Mouse (Mus musculus): ENCODE results near the gene Clcc1. TPM values are rescaled to one million over a fixed set of nuclear protein-coding genes. Genes with fewer than 3 reads are reported as not detected.
"Not testable (repeated sequence)": the region's sequence is repeated elsewhere in the genome, so short reads cannot be mapped to it uniquely, and the experiment has no call there.

Gene Clcc1
- total RNA-seq (2014; rRNA removed) = 43.9 and 84.0 TPM in 2 replicates
- 47.5 and 48.8 TPM in 2 replicates for polyA plus RNA-seq (2015; fragmentation: Nextera tagmentation; extraction: Ambion mirVana)

DNA sequence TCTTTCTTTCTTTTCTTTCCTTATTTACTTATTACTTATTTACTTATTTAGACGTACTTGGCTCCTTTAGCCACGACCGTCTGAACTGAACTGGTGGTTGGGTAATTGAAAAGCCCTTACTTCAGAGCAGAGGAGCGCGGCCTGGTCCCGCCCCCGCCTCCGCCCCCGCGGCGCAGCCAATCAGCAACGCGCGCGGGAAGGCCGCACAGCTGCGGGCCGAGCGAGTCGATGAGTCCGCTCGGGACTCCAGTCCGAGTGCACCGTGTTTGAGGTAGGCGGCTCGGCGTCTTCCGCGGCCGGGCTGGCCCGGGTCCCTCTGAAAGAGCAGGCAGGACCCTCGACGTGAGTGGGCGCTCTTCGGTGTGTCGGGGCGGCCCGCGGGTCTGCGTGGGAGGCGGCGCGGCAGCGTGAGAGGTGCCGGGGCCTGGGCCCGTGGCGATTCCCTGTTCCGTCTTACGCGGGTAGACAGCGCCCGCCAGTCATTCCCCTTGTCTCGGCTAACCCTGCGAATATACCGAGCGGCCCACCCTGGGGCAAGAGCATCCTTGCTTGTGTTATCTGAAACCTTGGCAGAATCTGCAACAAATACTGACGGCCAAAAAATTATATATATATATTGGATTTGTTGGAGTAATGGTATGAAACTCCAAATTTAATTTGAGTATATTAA, at the start of gene Clcc1:
Clcc1 (plus strand) TSS at position 204 of the 670 bp plus-strand sequence.
- DNase-seq (peak; percentile 95), ATAC-seq (peak; percentile 99)
- Histone ChIP-seq H3K9me3 (ENCODE audit: low read length) (no peaks in the 10 kb centered on the region), H3K9ac (peak within 1 kb of the TSS; percentile 82), H3K36me3 (ENCODE audit: insufficient read depth) (no peaks in the 10 kb centered on the region), H3K4me3 (ENCODE audit: low read depth, low read length) (peak within 1 kb of the TSS; percentile 66), H3K27ac (ENCODE audit: low read depth, low read length) (peak within 1 kb of the TSS; percentile 87), H3K4me2 (ENCODE audit: low read depth) (peak within 1 kb of the TSS; percentile 55), H3K27me3 (ENCODE audit: insufficient read depth, low read length) (no peaks in the 10 kb centered on the region), H3K4me1 (ENCODE audit: insufficient read depth) (peaks cover 7% of the 10 kb centered on the region; the same call in 1 of the 2 replicates)
- TF ChIP-seq CTCF (IDR thresholded peaks at IDR 0.05; ENCODE audit: low read depth) = 0 out of 2 replicates have a peak, but pooled peaks have one; percentile 15
- WGBS = under 1% methylated on average over 57 of the region's 57 CpGs

GRCm38 (mm10) chr3:108608906-108609305, 44.8 kb upstream of the Clcc1 start:
- no peak overlapping the region for H3K4me3 ChIP-seq (ENCODE audit: low read depth, low read length)
- H3K27ac ChIP-seq (ENCODE audit: low read depth, low read length) = no peak overlapping the region
- no peaks in the 10 kb centered on the region for H3K27me3 ChIP-seq (ENCODE audit: insufficient read depth, low read length)
- ATAC-seq = no peak
- WGBS = 60% methylated on average over 3 of the region's 3 CpGs
- H3K9me3 ChIP-seq (ENCODE audit: low read length) = no peaks in the 10 kb centered on the region
- H3K4me2 ChIP-seq (ENCODE audit: low read depth) = no peak overlapping the region
- peaks cover 14% of the 10 kb centered on the region for H3K36me3 ChIP-seq (ENCODE audit: insufficient read depth)
- no peak for TF ChIP-seq CTCF (IDR thresholded peaks at IDR 0.05; ENCODE audit: low read depth)
- H3K9ac ChIP-seq = no peak overlapping the region
- no peaks in the 10 kb centered on the region for H3K4me1 ChIP-seq (ENCODE audit: insufficient read depth)
- no peak for DNase-seq

- H3K4me3 ChIP-seq (ENCODE audit: low read depth, low read length) = no peak overlapping the region
- no peak for TF ChIP-seq CTCF (IDR thresholded peaks at IDR 0.05; ENCODE audit: low read depth)
- H3K36me3 ChIP-seq (ENCODE audit: insufficient read depth) = peaks cover 26% of the 10 kb centered on the region
- DNase-seq = no peak
- no peaks in the 10 kb centered on the region for H3K27me3 ChIP-seq (ENCODE audit: insufficient read depth, low read length)
- no peak overlapping the region for H3K27ac ChIP-seq (ENCODE audit: low read depth, low read length)
- H3K4me1 ChIP-seq (ENCODE audit: insufficient read depth) = no peaks in the 10 kb centered on the region
- no peaks in the 10 kb centered on the region for H3K9me3 ChIP-seq (ENCODE audit: low read length)
- H3K9ac ChIP-seq = no peak overlapping the region
- 93% methylated on average over 5 of the region's 5 CpGs for WGBS
- H3K4me2 ChIP-seq (ENCODE audit: low read depth) = no peak overlapping the region
- ATAC-seq = no peak
These were observed 19.0 kb upstream of the Clcc1 start for GRCm38 (mm10) chr3:108634761-108635160.

DNA sequence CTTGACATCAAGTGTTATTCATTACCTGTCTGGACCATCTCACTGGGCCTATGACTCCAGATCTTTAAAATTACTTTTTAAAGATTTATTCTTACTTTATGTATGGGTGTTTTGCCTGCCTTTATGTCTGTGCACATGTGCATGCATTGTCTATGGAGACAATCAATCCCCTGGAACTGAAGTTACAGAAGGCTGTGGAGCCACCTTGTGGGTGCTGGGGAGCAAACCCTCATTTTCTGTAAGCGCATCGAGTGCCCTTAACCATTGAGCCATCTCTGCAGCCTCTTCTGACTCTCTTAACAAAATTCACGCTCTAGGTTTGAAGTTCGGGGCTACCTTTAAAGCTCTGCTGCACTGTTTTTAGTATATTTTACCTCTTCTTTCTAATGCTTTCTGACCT, 14.3 kb upstream of the Clcc1 start:
- Histone ChIP-seq H3K4me1 (ENCODE audit: insufficient read depth) (no peaks in the 10 kb centered on the region), H3K36me3 (ENCODE audit: insufficient read depth) (peaks cover 45% of the 10 kb centered on the region), H3K27me3 (ENCODE audit: insufficient read depth, low read length) (no peaks in the 10 kb centered on the region), H3K9ac (no peak overlapping the region), H3K27ac (ENCODE audit: low read depth, low read length) (no peak overlapping the region), H3K4me3 (ENCODE audit: low read depth, low read length) (no peak overlapping the region), H3K9me3 (ENCODE audit: low read length) (no peaks in the 10 kb centered on the region), H3K4me2 (ENCODE audit: low read depth) (no peak overlapping the region)
- peak; percentile 46 for TF ChIP-seq CTCF (IDR thresholded peaks at IDR 0.05; ENCODE audit: low read depth)
- peak; percentile 58; the same call in 1 of the 2 replicates for ATAC-seq
- 68% methylated on average over 4 of the region's 4 CpGs for WGBS
- DNase-seq = peak; percentile 14

- Histone ChIP-seq H3K4me3 (ENCODE audit: low read depth, low read length) (no peak overlapping the region), H3K27ac (ENCODE audit: low read depth, low read length) (no peak overlapping the region), H3K9ac (no peak overlapping the region), H3K27me3 (ENCODE audit: insufficient read depth, low read length) (no peaks in the 10 kb centered on the region), H3K9me3 (ENCODE audit: low read length) (no peaks in the 10 kb centered on the region), H3K4me2 (ENCODE audit: low read depth) (no peak overlapping the region), H3K36me3 (ENCODE audit: insufficient read depth) (peaks cover 49% of the 10 kb centered on the region), H3K4me1 (ENCODE audit: insufficient read depth) (no peaks in the 10 kb centered on the region)
- WGBS = 92% methylated on average over 4 of the region's 4 CpGs
- ATAC-seq = no peak
- TF ChIP-seq CTCF (IDR thresholded peaks at IDR 0.05; ENCODE audit: low read depth) = no peak
- DNase-seq = no peak
These were observed 12.7 kb upstream of the Clcc1 start for GRCm38 (mm10) chr3:108640998-108641397.

DNA sequence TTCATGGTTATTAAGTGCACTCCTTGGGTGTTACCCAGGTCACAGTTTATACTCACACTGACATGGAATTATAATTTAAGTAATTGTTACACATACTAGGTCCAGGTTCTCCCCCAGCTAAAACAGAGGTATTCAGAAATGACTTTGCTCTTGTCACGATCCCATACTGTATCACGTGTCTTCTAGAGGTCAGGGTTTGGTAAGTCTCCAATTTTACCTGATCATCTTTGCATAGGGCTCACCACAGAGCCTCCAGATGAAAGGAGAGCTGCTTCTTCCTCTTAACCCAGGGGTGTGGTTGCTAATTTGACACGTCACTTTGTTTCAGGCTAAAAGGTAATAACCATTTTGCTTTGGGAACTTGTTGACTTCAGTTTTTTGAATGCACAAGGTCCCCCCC, 8.9 kb upstream of the Clcc1 start:
- Histone ChIP-seq H3K9me3 (ENCODE audit: low read length) (no peaks in the 10 kb centered on the region), H3K9ac (no peak overlapping the region), H3K27me3 (ENCODE audit: insufficient read depth, low read length) (no peaks in the 10 kb centered on the region), H3K27ac (ENCODE audit: low read depth, low read length) (no peak overlapping the region), H3K4me3 (ENCODE audit: low read depth, low read length) (no peak overlapping the region), H3K4me1 (ENCODE audit: insufficient read depth) (no peaks in the 10 kb centered on the region), H3K4me2 (ENCODE audit: low read depth) (no peak overlapping the region), H3K36me3 (ENCODE audit: insufficient read depth) (peaks cover 37% of the 10 kb centered on the region)
- ATAC-seq (no peak), DNase-seq (no peak)
- TF ChIP-seq CTCF (IDR thresholded peaks at IDR 0.05; ENCODE audit: low read depth) = no peak
- 93% methylated on average over 3 of the region's 3 CpGs for WGBS

DNA sequence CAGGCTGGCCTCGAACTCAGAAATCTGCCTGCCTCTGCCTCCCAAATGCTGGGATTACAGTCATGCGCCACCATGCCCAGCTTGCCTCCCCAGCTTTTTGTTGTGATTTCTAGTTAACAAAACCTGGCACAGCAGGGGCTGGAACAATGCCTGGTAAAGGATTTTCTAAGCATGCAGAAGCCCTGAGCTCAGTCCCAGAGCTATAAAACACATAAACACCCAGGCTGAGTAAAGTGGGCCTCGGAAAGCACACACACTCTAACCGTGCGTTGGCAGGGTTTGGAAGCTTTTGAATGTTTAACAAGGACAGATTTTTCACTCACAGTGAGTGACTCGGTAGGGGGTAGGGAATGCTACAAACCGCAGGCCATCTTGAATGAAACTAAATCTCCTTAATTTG, 7.7 kb upstream of the Clcc1 start:
- Histone ChIP-seq H3K36me3 (ENCODE audit: insufficient read depth) (peaks cover 36% of the 10 kb centered on the region), H3K27ac (ENCODE audit: low read depth, low read length) (no peak overlapping the region), H3K9me3 (ENCODE audit: low read length) (no peaks in the 10 kb centered on the region), H3K4me1 (ENCODE audit: insufficient read depth) (no peaks in the 10 kb centered on the region), H3K9ac (no peak overlapping the region), H3K4me3 (ENCODE audit: low read depth, low read length) (no peak overlapping the region), H3K27me3 (ENCODE audit: insufficient read depth, low read length) (no peaks in the 10 kb centered on the region), H3K4me2 (ENCODE audit: low read depth) (no peak overlapping the region)
- DNase-seq (peak; percentile 57), ATAC-seq (peak; percentile 54)
- no peak for TF ChIP-seq CTCF (IDR thresholded peaks at IDR 0.05; ENCODE audit: low read depth)
- WGBS = 27% methylated on average over 7 of the region's 7 CpGs

- peak; percentile 8; the same call in 1 of the 2 replicates for ATAC-seq
- H3K4me1 ChIP-seq (ENCODE audit: insufficient read depth); H3K4me3 ChIP-seq (ENCODE audit: low read depth, low read length); H3K9me3 ChIP-seq (ENCODE audit: low read length); H3K27ac ChIP-seq (ENCODE audit: low read depth, low read length); H3K27me3 ChIP-seq (ENCODE audit: insufficient read depth, low read length); H3K4me2 ChIP-seq (ENCODE audit: low read depth); H3K9ac ChIP-seq; DNase-seq: not testable (repeated sequence)
- 38% methylated on average over 5 of the region's 5 CpGs for WGBS
- peaks cover 32% of the 10 kb centered on the region for H3K36me3 ChIP-seq (ENCODE audit: insufficient read depth)
These were observed 6.0 kb upstream of the Clcc1 start for GRCm38 (mm10) chr3:108647681-108648080.
